Mouse (Mus musculus) cortical plate, adult 2 months (tissue): Measurements from ENCODE around the gene Atp5l. TPM values are rescaled to one million over a fixed set of nuclear protein-coding genes. Genes with fewer than 3 reads are reported as not detected.
"Not testable (repeated sequence)": the region's sequence is repeated elsewhere in the genome, so short reads cannot be mapped to it uniquely, and the experiment has no call there.

Experiments used
- H3K27ac ChIP-seq: fragments of 200-500 bp; 2 replicates; pipeline ENCODE4 v1.5.1; 2012; ENCODE audit warnings: low read length, control low read depth, inconsistent platforms; ENCODE audit not compliant: insufficient read depth
- H3K4me1 ChIP-seq: fragments of 200-500 bp; 2 replicates; pipeline ENCODE4 v1.6.1; 2011; ENCODE audit warnings: low read length; ENCODE audit not compliant: control insufficient read depth, insufficient read depth
- H3K4me3 ChIP-seq: fragments of 200-500 bp; 2 replicates; pipeline ENCODE4 v1.5.1; 2011; ENCODE audit warnings: mild to moderate bottlenecking, low read length, control low read depth; ENCODE audit not compliant: insufficient read depth
- CTCF ChIP-seq: fragments of 200-500 bp; IDR thresholded peaks from 2 replicates; pipeline ENCODE4 v1.5.1; 2011; ENCODE audit warnings: mild to moderate bottlenecking, control low read depth, low read length; ENCODE audit not compliant: insufficient read depth; ENCODE audit errors: extremely low read depth
- POLR2A ChIP-seq: fragments of 200-500 bp; IDR thresholded peaks from 2 replicates; pipeline ENCODE4 v1.6.1; 2011; ENCODE audit warnings: mild to moderate bottlenecking, low read length, control low read depth; ENCODE audit not compliant: insufficient read depth; ENCODE audit errors: extremely low read depth
- polyA plus RNA-seq: library from polyadenylated mRNA; depleted of rRNA; stranded (reverse); fragments of >200 nt; gene quantifications from 2 replicates; pipeline ENCODE4 v1.2.3, GENCODE M21; 2012; rRNA removed

The Atp5l gene
- 755 and 827 TPM in 2 replicates for polyA plus RNA-seq

DNA sequence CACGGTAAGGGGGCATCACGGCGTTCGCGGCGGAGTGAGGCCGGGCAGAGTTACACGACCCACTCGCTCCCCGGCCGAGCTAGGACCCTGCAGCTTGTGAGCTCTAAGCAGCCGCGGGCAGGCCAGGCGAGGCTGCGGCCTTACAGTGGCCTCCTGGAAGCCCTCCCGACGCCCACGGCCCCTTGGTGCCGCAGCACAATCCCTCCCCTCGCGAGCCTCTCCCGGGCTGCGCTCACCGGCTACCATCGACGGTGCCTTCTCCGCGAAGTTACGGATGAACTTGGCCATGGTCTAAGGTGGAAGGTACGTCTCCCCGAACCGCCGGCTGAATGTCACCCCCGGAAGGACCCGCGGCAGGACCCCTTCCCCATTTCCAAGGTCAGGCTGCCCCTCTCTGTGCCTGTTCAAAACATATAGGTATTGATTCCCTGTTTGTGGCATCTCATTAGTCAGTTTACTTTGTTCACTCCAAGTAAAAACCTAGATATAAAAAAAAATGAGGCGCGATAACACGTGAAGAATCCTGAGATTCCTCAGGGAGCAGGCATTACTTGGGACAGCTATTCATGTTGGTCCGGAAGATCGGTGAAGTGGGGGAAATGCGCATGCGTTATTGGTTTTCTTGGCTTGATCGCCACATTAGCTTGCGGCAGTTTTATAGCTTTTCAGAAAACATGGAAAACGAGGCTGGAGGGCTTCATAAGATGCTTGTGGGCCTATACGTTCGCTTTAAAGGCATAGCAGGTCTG is at the start of gene Atp5l:
TSS of gene Atp5l (minus strand) at position 369 of the 749 bp plus-strand sequence.
- H3K4me3 ChIP-seq: peak within 1 kb of the TSS; percentile 99
- H3K4me1 ChIP-seq: no peaks in the 10 kb centered on the region
- TF ChIP-seq POLR2A (peak; percentile 60; the same call in 1 of the 2 replicates), CTCF (no peak)
- peak within 1 kb of the TSS; percentile 95 for H3K27ac ChIP-seq

DNA sequence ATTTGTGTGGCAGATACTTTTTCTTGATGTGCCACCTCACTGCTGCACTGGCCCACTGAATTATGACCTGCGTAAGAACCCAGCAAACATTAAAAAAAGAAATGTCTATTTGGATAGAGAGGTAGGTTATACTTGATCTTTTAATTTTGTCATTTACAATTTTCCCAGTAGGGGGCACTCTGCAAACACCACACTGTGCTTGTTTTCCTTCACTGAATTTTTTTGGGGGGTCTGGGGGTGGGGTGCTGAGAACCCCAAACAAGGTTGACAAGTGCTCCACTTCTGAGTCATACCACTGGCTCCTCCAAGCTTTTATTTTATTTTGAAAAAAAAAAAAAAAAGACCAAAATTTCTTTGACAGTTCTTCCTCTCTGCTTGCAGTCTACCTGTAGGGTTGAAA is 48.9 kb upstream of the Atp5l start:
- Histone ChIP-seq H3K27ac (no peak overlapping the region), H3K4me3 (no peak overlapping the region), H3K4me1 (no peaks in the 10 kb centered on the region)
- TF ChIP-seq CTCF (no peak), POLR2A (no peak)

DNA sequence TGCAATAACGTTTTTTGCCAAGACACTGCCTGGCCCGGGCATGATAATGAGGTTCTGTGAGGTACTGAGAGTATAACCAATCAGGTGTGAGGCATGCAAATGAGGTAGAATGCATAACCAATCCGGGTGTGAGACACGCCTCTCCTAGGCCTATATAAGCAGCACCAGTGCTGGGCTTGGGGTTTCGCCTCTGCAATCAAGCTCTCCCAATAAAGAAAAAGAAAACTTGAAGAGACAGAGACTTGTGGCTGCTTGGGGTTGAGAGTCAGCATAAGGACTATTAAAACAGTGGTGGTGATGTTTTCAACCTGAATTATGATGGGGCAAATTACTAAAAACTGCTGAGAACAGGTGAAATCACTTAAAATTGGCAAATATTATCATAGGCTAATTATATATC is 47.2 kb upstream of the Atp5l start:
- not testable (repeated sequence) for H3K4me3 ChIP-seq, H3K4me1 ChIP-seq, H3K27ac ChIP-seq

DNA sequence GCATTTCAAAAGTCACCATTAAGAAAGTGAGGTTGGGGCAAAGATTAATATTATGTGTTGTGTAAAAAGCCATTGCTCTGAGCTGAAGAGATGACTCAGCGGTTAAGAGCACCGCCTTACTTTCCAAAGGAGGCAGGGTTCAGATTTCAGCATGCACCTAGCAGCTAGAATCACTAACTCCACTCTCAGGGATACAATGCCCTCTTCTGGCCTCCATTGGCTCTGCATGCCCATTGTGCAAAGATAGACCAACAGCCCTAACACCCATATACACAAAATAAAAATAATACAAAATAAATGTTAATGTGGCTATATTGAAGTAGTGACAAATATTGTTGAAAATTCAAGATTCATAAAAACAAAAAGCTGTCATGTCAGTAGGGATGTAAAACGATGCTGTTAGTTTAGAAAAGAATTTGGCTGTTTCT is 46.3 kb upstream of the Atp5l start:
- Histone ChIP-seq H3K27ac (no peak overlapping the region), H3K4me3 (no peak overlapping the region), H3K4me1 (no peaks in the 10 kb centered on the region)
- TF ChIP-seq POLR2A (no peak), CTCF (peak; percentile 61)

DNA sequence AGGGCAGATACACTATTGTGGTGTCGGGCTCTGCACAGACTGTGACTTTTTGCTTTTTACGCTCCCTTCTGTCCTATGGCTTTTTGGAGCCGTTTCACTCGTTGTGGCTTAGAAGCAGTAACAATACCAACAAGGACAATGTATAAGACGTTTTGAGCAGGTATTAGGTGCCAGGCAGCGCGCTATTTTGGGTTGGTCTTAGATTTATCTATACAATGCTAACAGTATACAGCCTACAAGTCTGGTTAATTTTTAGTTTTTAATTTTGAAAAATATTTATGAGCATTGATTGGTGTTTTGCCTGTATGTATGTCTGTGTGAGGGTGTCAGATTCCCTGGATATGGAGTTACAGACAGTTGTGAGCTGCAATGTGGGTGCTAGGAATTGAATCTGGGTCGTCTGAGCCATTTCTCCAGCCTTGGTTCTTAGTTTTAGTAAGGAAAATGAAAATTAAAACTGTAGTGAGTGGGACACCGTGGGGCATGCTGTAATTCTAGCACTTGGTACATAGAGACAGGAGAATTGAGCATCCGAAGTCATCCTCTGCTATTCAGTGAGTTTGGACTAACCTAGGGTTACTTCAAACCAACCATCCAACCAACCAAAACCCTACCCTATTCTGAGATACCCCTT is 45.4 kb upstream of the Atp5l start:
- TF ChIP-seq CTCF (no peak), POLR2A (no peak)
- Histone ChIP-seq H3K4me3 (peak overlapping the region; percentile 51), H3K27ac (0 out of 2 replicates have a peak overlapping the region, but pooled peaks have one; percentile 12)

DNA sequence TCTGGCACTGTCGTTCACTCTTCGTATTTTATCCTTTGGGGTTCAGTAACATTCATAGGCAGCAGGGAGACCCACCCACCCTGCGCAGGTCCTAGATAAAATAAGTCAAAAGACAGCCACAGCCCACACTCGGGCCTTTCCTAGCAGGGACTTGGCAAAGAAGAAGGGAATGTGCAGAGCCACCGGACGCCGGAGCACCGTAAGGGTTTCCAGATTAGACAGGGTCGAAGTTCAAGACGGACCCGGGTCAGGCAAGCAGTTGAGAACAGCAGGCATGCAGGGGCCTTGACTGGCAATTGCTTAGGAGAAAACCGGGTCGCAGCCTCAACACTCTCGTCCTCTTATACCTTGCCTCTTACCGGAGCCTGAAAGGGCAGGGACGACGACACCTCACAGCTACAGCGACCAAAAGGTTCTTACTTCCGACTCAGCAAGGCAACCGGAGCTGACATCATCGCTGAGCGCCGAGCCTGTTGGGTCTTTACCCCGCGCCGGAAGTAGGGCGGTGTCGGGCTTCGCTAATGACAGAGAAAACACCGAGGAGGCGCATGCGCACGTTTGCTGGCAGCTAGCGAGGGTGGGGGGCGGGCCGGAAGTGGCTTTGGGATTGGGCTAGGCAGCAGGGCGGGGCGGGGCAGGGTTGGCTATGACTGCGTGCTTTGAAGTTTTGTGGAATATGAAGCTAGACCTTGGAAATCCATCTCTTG is 44.7 kb upstream of the Atp5l start, which contains the start of gene Ube4a:
TSS of gene Ube4a (minus strand) at position 475 of the 707 bp plus-strand sequence.
- TF ChIP-seq CTCF (no peak), POLR2A (peak; percentile 92)

More for the DNA sequence above, 45.4 kb upstream of the Atp5l start:
- no peaks in the 10 kb centered on the region for H3K4me1 ChIP-seq

DNA sequence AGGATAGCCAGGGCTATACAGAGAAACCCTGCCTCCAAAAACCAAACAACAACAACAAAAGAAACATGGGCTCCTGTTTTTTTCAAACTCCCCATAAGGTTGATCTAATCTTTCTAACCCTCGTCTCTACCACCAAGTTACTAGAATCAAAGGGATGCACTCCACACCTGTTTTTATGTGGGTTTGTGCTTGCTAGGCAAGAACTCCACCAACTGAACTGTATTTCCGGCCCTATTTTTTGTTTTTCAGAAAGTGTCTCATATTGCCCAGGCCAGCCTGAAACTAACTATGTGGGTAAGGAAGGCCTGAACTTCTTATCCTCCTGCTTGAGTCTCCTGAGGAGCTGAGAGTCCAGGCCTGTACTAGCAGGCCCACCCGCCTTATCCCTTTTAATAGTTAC is 33.9 kb upstream of the Atp5l start:
- Histone ChIP-seq H3K4me3 (no peak overlapping the region), H3K4me1 (no peaks in the 10 kb centered on the region)

More for the DNA sequence above, 44.7 kb upstream of the Atp5l start, which contains the start of gene Ube4a:
- H3K27ac ChIP-seq: 0 out of 2 replicates have a peak within 1 kb of the TSS, but pooled peaks have one; percentile 12
- no peaks in the 10 kb centered on the region for H3K4me1 ChIP-seq
- H3K4me3 ChIP-seq: peak within 1 kb of the TSS; percentile 51

DNA sequence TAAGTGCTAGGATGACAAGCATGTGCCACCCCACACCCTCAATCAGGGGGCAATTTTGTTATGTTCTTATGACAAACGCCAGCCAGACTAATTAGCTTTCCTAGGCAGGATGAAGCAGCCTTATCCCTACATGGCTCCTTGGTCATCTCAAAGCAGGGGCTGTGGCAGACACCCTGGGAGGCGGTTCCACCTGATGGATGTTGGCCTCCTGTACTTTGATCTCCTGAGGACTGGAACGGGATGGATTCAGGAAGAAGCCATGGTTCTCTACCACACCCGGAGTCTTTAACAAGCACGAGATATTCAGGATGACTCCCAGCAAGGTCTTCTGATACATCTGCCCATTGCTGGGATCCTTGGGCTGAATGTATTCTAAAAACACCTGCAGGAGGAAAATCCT is 27.3 kb upstream of the Atp5l start:
- Histone ChIP-seq H3K4me3 (no peak overlapping the region), H3K27ac (no peak overlapping the region), H3K4me1 (no peaks in the 10 kb centered on the region)
- TF ChIP-seq CTCF: no peak
- TF ChIP-seq POLR2A: no peak

More for the DNA sequence above, 33.9 kb upstream of the Atp5l start:
- no peak for TF ChIP-seq POLR2A
- TF ChIP-seq CTCF: no peak
- no peak overlapping the region for H3K27ac ChIP-seq

DNA sequence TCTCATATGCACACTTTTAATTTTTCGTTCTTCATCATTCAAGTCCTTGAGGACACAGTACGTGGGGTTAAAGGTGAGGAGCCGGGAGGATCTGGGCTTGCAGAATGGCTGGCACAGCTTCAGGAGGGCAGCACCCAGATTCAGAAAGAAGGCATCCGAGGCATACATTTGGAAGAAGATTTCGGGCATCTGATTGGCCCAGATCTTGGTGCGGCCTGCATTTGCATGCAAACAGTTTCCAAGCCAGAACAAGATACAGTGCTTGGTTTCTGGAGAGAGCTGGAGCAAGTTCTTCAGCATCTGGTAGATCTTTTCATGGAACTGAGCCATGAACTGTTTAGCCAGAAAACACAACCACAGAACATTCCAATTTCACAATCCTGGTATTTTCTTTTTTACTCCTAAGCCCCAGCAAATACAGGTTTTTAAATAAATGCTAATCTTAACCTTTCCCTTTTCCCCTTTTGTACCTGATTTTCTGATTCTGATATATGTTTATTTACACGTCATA is 25.7 kb upstream of the Atp5l start:
- no peak overlapping the region for H3K4me3 ChIP-seq
- no peak for TF ChIP-seq POLR2A
- H3K27ac ChIP-seq: no peak overlapping the region
- H3K4me1 ChIP-seq: no peaks in the 10 kb centered on the region

DNA sequence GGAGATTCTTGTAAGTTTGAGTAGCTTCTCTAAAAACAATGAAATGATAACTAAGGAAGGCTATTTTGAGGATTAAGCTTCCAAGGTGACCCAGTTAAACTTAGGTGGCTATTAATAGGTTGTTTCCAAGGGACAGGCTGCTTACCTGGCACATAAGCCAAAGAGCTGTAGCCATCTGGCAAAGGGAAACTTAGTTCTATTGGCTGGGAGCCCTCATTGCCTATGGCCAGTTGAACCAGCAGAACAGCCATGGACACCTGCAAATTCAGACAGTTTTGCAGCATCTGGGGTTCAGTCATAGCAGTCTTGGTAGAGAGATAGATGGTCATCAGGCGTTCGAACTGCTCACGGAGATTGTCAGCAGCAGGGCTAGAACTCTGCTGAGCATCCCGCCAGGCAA is 21.9 kb upstream of the Atp5l start:
- Histone ChIP-seq H3K27ac (no peak overlapping the region), H3K4me3 (no peak overlapping the region), H3K4me1 (no peaks in the 10 kb centered on the region)
- TF ChIP-seq CTCF (no peak), POLR2A (no peak)

DNA sequence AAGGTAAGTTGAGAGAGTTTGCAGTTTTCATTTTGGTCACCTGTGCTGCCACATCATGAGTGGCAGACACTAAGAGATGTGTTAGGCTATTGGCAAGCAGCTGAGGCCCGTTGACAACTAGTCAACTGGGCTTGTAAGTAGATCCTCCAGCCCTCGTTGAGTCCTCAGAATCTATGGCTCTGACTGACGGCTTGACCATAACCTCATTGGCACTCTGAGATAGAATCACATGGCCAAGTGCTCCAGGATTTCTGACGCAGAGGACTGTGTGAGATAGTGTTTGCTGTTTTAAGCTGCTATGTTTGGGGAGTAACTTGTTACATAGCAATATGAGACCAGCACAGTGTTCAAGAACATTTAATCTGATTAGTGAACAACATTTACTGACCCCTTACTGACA is 21.2 kb upstream of the Atp5l start:
- Histone ChIP-seq H3K27ac (no peak overlapping the region), H3K4me1 (no peaks in the 10 kb centered on the region)
- no peak for TF ChIP-seq CTCF

More for the DNA sequence above, 21.2 kb upstream of the Atp5l start:
- H3K4me3 ChIP-seq: no peak overlapping the region
